Mouse (Mus musculus) right cerebral cortex, postnatal 14 days (tissue): ENCODE data around the gene Parp1.

Experiments
- DNase-seq: peaks from one replicate; pipeline ENCODE4 v3.0.0; 2022

Gene Parp1

DNA sequence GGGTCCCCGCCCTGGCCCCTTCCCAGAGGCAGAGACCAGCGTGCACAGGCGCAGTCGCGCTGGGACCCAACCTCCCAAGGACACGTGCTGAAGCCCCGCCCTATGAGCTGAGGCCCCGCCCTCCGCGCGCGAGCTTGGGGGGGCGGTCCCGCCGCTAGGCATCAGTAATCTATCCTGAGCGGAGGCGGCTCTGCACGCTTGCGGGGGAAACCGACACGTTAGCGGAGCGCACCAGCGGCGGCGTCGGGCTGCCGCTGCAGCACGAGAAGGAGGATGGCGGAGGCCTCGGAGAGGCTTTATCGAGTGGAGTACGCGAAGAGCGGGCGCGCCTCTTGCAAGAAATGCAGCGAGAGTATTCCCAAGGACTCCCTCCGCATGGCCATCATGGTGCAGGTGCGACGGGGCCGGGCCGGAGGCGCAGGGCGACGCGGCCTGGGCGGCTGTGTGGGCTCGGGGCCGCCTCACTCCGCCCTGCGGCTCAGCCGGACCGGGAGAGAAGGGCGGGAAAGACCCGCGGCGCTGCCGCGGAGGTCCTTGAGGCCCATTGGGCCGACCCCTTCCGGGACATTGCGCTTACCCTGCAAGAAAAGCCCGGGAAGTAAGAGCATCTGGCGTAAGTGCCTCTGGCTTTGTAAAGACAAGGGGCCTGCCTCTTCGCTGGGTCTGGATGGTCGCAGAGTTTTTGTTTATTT is at the start of gene Parp1:
Gene Parp1 (plus strand): TSS at position 164 of the 692 bp plus-strand sequence.
- DNase-seq = peak; percentile 94

DNA sequence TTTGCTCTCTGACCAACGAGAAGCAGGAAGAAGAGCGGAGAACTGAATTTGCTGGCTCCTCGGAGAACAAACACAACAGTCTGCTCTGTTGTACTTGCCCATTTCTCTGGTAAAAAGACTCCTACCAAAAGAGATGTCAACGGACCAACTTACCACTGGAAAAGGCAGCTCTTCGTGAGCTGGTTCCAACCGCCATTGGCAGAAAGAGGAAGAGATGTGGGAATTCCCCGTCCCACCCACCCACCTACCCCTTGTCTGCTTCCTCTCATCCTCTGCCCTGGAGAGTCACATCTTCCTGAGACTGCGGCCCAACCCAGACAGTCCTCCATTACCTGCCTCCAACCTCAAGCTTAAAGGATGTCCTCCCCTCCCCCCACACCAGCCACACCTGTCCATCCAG is 49.2 kb upstream of the Parp1 start:
- no peak for DNase-seq

DNA sequence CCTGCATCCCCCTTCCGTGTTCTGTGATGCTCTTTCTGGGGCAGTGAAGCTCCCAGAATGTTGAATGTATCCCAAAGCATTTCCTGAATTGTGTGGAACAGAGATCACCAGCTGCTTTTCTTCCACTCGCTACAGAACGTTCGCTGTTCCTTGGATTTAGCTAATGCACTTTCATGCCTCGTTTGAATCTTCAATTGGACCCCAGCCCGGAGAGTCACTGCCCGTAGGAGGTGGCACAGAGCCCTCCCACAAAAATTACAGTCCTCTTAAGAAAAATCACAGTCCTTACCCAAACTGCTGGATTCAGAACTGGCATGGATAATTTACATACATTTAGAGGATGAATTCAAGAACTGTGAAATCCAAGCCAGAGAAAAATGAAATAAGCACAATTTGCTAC is 48.5 kb upstream of the Parp1 start:
- DNase-seq = peak; percentile 60

DNA sequence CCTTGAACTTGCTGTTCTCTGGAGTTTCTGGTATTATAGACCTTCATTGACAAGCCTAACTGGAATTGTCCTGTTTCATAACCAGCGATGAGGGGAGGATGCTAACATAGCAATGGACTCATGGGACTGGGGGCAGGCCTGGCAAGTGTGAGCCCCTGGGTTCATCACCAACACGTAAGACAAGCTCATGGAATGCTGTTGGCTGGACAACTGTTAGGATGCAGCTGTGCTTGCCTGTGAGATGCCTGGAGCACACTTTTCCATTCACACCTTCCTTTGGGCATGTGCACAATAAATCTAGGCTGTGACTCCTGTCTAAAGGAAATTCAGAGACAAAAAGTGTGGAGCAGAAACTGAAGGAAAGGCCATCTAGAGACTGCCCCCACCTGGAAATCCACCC is 45.4 kb upstream of the Parp1 start:
- no peak for DNase-seq

DNA sequence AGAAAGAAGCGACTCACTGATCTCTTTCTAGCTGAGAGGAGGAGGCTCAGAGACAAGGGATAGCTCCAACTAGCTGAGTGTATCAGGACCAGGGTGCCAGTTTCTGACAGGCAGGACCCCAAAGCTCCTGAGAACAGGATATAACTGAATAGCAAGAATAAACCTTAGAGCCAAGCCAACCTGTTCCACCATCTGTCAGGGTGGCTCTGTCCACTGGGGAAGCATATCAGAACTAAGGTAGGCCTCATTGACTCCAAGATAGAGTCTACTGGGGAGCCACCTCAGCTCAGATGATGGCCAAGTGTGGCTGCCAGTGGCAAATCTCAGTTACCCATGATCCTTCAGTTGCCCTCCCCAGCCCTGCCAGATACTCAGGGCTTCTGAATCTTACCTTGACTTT is 43.4 kb upstream of the Parp1 start:
- no peak for DNase-seq

DNA sequence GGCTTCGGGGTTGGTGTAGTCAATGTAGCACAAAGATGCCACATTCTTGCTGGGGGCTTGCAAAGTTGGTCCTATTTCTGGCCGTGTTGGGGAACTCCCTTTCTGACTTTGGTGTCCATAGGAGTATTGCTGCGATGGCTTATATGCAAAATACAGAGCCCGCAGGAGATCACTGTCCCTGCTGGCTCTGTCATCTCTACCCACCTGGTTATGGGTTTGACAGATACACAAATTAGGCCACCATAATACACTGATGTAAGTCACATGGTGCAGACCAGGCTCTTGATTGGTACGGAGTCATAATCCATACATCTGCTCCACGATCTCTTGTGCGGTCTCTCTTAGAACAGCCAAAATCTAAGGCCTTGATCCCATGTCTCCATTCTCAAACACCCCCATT is 38.9 kb upstream of the Parp1 start:
- DNase-seq = no peak

DNA sequence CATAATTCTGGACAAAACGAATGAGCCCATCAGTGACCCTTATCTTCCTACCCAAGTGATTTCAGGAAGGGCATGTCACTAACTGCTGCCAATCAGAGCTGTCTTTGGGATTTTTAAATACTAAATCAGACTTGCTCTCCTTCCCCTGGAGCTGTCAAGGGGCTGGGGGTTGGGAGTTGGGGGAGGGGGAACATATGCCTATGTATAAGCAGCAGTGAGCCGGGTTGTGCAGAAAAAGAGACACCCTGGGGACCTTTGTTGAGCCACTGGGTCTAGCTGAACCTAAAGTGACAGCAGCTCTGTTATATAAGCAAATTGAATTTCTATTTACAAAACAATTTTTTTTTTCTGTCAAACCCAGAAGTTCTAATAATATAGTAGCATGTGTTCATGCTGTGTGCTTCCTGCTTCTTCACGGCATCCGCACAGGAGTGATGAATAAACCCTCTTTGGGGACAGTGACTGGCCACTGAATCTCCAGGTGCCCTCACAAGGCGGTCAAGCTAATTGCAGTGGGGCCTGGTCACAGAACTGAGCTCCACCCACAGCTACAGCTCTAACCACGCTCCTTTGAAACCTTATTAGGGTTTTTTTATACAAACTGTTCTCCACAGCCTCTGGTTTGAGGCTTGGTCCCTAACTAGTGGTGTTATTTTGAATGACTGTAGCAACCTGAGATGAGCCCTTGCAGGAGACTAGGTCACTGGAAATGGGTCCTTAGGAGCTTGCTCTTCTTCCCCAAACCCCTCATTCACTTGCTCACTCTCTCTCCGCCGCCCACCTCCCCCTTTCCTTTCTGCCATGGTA is 38.1 kb upstream of the Parp1 start:
- no peak for DNase-seq

DNA sequence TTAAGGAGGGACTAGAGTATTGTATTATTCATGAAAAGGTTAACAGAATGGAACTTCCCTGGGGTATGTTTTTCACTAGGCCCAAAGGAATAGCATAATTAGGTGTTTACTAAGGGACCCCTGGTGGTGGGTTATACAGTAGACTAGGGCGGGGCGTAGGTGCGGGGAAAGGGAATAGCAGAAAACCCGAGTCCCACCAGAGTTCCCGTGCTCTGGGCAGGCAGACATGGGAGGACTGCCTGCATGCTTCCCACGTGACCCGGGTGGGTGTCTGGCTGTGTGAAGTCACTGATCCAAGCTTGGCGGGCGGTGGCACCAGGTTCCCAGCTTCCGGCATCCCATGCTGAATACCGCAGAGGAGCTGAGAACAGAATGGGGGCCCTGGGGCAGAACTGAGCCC is 36.1 kb upstream of the Parp1 start:
- DNase-seq = no peak

DNA sequence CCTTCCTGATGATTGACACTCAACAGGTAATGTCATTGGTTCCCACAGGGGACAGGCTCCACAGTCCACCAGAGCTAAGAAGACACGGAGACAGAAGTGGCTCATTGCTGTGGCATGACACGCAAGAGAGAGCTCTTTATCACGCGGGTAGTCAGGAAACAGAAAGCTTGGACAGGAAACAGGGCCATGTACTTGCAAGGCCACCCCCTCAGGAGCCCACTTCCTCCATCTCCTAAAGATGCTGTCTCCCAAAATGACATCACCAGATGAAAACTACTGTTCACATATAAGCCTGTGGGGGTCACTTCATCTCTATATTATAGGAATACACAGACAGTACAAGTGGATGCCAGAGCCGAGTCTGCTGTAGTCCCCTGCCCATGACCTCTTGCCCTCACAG is 32.0 kb upstream of the Parp1 start:
- no peak for DNase-seq

DNA sequence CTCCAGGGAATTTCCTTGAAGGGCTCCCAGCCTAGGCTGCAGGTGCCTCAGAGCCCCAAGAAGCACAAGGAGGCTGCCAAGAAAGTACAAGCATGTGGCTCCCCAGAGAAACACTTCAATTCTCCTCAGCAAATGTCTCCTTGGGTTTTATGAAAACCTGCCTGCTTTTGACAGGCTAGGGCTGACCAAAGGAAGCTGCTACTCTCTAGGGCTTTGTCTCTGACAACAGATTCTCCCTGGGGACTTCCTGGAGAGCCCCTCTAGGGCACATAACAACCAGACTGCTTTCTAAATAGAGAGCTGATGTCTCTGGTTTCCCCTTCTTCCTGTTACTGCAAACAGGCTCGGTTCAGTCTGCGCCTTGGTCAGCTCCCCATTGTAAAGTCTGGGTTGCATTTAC is 27.5 kb upstream of the Parp1 start:
- DNase-seq = no peak

DNA sequence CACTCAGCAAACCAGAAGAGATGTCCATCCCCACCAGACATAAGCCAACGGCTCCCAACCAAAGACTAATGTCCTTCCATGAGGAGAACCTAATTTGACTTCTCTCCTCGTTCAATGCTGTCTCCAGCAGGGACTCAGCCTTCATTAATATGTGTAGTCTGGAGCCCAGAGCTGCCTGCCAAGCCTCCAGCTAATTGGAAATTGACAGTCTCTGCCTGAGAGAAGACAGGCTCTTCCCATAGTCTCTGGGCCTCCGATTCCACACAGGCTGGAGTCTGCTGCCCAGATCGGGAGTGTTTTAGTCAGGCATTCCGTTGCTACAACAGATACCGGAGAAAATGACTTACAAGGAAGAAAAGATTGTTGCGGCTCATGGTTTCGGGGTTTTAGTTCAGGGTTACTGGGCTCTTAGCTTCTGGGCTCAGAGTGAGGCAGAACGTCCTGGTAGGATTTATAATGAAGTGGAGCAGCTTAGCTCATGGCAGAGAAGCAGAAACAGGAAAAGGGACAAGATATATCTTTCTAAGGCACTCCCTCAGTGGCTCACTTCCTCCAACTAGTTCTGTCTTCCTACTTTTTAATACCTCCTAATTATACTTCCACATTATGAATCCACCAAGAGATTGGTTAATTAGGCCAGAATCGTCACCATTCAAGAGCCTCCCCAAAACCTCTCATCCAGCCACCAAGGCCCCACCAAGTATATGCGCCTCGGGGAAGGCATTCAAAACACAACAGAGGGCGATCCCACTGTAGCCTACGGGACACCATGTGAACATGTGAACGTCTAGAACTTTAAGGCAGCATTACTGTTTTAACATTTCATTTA is 26.6 kb upstream of the Parp1 start:
- DNase-seq = no peak

DNA sequence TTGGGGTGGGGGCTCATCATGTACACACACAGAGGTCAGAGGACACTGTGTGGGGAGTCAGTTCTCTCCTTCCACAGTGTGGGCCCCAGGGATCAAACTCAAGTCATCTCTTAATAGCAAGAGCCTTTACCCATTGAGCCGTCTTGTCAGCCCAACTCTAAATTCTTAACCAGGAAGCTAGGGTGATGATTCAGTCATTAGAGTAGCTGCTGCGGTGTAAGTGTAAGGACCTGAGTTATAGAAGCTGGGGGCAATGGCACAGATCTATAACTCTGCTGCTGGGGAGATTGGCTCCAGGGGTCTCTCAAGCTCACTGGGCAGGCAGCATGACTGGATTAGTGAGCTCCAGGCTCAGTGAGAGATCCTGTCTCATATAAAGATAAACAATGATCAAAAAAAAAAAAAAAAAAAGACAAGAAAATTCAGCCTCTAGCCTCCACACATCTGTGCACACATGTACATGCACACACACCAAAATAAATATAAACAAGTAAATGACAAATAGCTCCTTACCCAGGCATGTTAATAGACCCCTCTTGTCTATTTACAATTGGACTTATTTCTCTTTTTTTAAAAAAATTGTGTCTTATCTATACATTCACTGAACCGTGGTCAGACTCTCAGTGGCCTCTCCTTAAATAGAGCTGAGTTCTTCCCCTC is 25.9 kb upstream of the Parp1 start:
- DNase-seq = no peak

DNA sequence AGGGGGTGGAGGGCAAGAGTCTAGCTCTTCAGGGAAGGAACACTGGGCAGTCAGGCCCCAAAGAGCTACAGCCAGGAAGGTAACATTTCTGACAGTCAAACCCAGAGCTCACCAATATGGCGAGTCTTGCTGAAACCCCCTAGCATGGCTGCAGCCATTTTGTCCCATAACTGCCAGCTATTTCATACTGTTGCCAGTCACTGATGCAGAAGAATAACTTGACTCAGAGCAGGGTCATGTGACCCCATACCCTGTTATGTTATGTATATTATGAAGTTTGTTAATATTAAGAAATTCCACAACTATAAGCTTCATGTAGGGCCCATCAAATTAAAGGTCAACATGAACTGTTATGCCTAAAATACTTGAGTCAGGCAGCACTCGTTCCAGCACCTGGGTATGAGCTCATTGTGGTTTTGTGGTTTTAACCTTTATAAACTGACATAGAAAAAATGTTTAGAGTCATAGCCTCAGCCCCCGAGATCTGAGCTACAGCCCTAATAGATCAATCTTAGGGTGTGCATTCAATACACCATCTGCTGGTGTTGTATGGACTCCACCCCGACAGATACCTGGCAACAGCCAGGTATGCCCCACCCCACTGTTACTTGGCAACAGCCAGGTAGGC is 22.7 kb upstream of the Parp1 start:
- no peak for DNase-seq

DNA sequence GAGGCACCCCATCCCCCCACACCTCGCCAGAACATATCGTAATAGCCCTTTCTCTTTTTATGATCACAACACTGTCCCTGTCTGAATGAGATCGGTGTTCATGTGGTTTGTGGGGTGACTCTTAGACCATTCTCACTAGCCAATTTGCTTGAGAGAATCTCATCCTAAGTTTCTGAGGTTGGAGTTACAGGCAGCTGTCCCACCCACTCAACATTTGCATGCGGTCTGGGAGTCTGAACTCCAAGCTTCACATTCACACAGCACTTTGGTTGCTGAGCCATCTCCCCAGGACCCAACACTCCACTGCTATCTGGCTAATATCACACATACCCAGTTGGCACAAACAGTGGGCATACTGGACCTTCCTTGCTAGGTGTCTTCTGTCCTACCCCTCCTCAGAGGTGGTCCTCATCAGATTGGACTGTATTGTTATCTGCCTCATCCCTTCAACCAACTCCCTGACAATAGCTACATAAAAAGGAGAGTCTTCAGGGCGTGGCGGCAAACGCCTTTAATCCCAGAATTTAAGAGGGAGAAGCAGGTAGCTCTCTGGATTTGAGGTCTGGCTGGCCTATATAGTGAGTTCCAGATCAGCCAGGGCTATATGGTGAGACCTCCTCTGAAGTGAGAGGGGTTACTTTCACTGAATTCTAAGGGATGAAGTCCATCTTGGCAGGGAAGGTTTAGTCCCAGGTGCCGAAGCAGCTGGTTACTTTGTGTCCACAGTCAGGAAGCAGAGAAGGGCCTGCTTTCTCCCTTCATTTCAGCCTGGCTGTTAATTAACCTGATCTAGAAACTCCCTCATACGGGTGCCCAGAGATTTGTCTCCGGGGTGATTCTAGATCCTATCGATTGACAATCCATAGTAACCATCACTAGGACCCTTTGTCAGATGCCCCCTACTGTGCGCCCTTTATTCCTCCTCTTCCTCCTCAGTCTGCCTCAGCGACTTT is 21.6 kb upstream of the Parp1 start:
- DNase-seq = no peak

DNA sequence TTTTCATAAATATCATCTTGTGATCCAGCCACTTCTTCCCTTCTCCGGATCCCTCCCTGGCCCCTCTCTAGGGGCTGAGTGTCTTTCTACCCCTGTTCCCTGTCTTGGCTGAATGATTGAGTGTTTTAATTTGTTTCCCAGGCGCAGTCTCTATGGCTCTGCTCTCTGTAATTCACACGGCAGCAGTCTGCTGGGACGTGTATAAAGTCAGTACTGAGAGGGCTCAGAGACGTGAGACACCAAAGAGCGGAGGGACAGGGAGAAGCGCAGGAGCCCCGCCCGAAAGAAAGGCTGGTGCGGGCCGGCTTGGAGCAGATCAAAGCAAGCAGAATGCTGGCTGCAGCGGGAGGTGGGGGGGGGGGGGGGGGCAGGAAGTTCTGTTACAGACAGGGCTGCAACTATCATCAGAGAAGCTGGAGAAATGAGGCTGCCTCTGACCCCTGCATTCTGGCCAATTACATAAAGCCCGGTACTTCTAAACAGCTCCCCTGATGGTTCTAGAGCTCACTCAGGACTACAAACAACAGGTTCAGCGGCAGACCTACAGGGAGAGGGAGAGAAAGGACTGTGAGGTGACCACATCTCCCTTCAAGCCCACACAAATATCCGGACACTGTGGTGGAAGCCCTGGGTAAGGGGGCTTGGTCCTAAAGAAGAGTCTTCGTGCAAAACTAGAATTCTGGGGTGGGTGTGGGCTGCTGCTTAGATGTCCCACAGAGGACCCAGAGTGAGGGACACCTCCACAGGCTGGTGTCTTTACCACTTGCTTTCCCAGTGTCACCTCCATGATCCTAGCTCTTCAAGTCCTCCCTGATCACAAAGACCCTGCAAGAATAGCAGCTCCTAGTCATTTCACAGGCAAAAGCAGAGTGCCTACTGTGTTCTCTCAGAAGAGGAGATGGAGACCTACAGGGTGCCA is 20.7 kb upstream of the Parp1 start:
- DNase-seq = no peak

DNA sequence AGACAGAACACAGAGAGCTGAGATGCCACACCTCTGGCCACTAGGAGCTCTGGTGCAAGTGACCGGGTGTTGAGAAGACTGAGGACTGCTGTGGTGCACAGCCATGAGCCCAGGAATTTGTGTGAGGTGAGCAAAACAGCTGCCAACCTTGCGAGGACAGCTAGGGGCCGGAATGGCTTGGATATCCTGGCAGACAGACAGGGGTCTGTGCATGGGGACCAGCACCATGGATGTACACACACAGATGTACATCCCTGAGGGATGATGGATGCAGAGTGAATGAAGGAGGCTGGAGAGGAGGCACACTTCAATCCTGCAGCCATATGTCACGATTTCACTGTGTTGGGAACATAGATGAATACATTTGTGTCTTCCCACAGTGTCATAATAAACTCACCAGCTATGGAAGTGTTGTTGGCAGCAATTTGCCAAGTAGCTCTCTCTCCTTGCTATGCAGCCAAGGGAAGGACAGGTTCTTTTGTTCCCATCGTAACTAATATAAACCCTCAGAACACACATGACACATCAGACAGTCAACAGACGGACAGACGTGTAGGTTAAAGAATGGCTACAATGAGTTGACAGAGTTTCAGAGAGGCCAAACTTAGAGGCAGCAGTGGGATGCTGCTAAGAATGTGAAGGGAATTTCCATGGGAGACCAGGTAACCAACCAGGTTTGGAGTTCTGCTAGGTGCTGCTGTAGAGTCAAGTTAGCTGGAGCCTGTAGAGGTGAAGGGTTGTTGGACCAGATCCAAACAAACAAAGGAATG is 19.0 kb upstream of the Parp1 start:
- no peak for DNase-seq

DNA sequence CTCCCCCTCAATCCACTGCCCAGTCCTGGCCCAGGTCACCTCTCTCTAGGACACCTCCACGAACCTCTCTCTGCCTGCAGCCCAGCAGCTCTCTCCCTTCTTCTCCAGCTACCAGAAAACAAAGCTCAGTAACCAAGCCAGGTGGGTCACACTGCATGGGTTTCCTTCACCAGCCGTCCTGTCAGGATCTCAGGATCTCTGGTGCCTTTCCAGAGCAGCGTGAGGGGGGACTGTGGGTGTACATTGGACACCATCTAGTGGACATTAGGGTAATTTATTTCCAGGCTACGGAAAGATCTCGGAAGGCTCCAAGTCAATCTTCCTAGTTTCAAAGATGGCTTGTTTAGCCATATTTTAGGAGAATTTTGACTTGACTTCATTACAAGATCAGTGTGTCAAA is 18.0 kb upstream of the Parp1 start:
- no peak for DNase-seq

DNA sequence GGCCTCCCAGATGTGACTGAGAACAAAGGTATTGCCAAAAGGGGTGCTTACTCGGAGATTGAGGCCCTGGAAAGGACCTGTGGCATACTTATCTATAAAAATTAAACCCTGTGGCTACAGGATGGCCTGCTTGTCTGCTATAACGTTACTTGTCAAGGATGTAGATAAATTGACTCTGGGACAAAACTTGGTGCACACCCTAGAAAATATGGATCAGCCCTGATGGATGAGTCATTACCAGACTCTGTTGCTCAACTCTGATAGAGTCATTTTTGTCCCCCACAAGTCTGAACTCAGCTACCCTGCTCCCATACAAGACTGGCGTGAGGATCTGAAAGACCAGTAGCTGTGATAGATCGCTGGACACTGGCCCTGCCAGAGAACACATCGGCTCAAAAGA is 11.8 kb upstream of the Parp1 start:
- DNase-seq = no peak

DNA sequence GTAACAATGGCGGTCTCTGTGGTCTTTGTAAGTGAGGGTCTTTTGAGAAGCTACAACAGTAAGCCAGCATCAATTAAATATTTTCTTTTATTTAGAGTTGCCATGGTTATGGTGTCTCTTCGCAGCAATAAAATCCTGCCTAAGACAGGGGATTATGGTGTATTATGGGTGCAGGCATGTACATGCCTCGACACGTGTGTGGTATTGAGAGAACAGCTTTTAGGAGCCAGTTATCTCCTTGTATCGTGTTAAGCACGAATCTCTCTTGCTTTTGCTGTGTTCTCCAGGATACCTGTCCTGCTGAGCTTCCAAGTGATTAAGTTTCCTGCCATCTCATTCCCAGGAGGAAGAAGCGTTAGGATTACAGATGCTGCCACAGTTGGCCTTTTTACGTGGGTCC is 9.3 kb upstream of the Parp1 start:
- no peak for DNase-seq

DNA sequence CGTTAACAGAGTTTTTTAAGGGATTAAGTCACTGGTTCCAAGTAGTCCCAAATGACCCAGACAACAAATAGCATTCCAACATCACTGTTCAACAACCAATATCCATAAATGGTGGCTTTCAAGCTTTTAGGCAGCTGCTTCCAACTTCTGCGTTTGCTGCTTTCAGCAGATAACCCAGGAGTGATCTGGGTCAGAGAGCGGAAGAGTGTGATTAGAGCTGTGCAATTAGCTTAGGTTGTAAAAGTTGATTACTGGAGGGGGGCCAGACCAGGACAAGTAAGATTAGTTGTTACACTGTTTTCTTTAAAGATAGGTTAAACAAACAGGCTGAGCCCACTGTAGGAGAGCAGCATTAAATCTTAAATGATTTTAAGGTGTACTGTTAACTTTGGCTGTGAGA is 7.5 kb upstream of the Parp1 start:
- no peak for DNase-seq
